Mouse (Mus musculus) heart, postnatal 14 days (tissue): ENCODE data around the gene Aip. TPM values are rescaled to one million over a fixed set of nuclear protein-coding genes. Genes with fewer than 3 reads are reported as not detected.

ENCODE experiments used
- DNase-seq, 2 experiments: peaks; one replicate each; pipeline ENCODE4 v3.0.0; 2021 to 2022
- intact Hi-C: fragments of 180-260 bp; cut with DNase I; formaldehyde crosslinking; loops from one replicate; pipeline ENCODE4 v1.15.1; 2025
- total RNA-seq, 2 experiments: library from RNA; stranded (reverse); gene quantifications; 2 replicates each; pipeline ENCODE4 v1.2.3; 2021

Aip gene
- total RNA-seq, 2 experiments from 2014 or later: 47.0 to 60.6 TPM

- intact Hi-C loops: no loop called here
- DNase-seq: no peak
Observed at GRCm38 (mm10) chr19:4119716-4120487, 5.8 kb downstream of the Aip start.

DNA sequence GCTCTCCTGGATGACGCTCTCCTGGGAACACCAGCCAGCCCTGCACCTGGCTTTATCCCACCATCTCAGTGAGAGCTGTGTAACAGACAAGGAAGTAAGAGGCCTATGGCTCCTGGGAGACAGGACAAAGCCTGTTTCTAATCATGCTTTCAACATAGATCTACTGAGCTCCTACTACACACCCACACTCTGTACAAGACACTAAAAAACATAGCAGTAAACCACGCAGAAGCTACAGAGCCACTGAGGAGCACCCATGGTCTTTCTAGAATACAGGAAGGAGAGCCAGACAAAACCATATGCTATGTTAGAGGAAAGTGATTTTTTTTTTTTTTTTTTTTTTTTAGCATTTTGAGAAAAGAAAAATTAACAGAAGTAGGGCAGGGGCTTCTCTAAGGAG lies 7.3 kb downstream of the Aip start:
- intact Hi-C loops: no loop called here
- no peak for DNase-seq

DNA sequence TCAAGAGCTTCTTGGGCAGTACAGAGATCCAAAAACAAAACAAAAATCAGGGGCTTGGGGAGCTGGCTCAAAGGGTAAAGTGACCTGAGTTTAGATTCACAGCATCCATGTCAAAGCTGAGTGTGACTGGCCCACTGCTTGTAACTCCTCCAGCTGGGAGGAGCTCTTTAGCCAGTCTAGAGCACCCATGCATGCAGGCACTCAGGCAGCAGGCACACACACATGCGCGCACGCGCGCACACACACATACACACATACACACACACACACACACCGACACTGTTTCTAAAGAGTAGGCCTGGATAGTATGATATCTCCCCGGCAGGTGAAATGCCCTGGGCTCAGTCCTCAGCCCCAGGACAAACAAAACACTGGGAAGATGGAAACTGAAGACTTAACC lies 8.7 kb downstream of the Aip start:
- intact Hi-C loops: no loop called here
- DNase-seq: no peak

DNA sequence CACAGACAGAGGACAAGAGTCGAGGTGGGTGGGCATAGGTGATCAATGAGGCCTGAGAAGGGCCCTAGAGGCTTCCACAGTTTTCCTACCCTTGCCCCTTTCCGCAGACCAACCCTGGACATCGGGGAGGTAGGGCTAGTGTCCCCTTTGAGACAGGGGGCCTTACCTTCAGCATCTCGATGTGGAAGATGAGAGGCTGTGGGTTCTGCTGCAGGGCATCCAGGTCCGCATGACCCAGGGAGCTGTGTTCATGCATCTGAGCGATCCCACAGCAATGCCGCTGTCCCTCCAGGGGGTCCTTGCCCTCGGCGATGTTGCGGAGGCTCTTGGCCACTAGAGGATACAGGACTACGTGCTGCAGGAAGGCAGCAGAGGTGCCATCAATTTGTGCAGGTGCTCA lies 9.8 kb downstream of the Aip start:
- intact Hi-C loops: no loop called here
- DNase-seq: no peak

- intact Hi-C loops: no loop called here
- DNase-seq: no peak
Observed at GRCm38 (mm10) chr19:4115144-4115543, 10.5 kb downstream of the Aip start.

GRCm38 (mm10) chr19:4114551-4114950 lies 11.1 kb downstream of the Aip start:
- DNase-seq: no peak
- intact Hi-C loops: no loop called here

DNA sequence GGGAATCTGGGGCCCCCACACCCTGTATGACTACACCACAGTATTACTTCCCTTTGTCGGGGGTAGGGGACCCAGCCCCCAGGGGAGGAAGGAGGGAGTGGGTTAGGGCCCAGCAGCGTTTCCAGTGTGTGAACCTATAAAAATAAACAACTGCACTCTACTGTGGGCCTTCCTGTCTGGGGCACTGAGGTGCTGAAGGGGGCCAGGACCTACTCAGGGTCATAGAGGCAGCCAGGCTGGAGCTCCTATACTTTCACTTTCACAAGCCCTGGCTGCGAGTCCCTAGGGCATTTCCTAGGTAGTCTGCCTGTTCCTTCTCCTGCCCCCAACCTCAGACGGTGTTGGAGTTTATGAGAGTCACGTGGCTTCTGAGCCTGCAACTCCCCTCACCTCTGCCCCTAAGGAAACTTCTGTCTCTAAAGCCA lies 11.8 kb downstream of the Aip start:
- DNase-seq: peak in 1 of 2 experiments; percentile 17
- intact Hi-C loops: no loop called here

DNA sequence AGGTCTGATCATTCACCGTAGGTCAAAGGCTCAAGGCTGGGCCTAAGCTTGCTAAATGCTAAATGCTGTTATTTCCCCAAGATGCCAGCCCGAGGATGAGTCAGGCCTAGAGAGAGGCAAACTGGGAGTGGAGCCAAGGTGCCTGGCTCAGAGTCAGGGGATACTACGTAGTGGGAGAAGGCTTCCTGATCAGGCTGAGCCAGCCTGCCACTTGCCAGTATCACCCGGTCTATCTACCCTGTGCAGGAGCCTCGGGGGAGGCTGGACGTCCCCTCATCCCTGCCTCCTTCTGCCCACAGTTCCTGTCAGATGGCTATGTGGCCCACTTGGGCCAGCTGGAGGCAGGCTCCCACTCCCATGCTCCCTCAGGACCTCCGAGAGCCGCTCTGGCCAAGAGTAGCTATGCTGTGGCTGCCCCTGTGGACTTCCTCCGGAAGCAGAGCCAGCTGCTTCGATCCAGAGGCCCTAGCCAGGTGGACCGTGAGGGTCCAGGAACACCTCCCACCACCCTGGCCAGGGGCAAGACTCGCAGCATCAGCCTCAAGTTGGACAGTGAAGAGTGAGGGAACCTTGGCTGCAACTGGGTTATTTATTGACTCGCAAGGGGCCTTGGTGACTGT lies 12.4 kb downstream of the Aip start:
- DNase-seq: peak; percentile 65 to 81
- intact Hi-C loops: no loop called here

DNA sequence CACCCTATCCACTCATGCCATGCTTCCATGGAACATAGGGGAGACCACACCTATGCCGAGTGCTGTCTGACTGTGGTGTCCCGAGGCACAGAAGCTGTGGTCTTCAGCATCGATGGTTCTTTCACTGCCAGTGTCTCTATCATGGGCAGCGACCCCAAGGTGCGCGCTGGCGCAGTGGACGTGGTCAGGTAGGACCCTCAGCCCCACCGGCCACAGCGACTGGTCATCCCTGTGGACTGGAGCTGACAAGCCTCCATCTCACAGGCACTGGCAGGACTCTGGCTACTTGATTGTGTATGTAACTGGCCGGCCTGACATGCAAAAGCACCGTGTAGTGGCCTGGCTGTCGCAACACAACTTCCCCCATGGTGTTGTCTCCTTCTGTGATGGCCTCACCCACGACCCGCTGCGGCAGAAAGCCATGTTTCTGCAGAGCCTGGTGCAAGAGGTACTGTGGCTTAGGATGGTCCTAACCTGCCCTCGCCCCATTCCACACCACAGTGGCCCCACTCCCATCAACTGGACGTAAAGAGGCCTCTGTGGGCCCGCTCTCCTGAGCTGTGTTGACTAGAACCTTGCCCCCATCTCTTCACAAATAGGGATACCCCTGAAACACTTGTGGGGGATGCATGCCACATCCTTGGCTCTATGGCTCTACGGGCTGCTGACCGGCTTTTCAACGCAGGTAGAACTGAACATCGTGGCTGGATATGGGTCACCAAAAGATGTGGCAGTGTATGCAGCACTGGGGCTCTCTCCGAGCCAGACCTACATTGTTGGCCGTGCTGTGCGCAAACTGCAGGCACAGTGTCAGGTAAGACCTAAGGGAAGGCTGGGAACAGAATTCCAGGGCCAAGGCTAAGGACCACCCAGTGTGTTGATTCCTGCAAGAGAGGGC lies 13.3 kb downstream of the Aip start:
- intact Hi-C loops: no loop called here
- no peak for DNase-seq

DNA sequence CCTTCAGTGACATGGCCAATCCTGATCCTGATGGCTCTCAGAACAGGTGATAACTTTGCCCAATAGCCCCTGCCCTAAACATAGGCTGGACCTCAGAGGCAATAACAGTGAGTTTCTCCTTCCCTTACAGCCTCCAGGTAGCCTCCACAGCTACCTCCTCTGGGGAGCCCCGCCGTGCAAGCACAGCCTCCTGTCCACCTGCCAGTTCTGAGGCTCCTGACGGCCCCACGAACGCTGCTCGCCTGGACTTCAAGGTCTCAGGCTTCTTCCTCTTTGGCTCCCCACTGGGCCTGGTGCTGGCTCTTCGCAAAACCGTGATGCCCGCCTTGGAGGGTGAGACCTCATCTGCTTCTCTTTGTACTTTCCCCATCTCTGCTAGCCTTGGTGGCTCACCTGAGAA lies 17.1 kb downstream of the Aip start:
- no peak for DNase-seq
- intact Hi-C loops: no loop called here

GRCm38 (mm10) chr19:4106654-4107053 lies 19.0 kb downstream of the Aip start:
- intact Hi-C loops: no loop called here
- no peak for DNase-seq

DNA sequence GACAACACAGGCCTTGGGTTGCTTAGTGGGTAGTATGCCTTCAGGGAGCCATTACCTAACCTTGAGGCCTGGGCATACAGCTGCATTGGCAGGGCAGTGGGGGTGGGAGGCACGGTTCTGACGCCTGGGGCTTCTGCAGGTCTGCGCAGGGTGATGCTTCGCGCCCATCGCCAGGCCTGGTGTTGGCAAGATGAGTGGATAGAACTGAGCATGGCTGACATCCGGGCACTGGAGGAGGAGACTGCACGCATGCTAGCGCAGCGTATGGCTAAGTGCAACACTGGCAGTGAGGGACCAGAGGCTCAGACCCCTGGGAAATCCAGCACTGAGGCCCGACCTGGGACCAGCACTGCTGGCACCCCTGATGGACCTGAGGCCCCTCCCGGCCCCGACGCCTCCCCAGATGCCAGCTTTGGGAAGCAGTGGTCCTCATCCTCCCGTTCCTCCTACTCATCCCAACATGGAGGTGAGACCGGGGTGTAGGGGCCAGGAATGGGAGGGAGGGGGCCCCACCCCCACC lies 20.9 kb downstream of the Aip start:
- DNase-seq: no peak
- intact Hi-C loops: no loop called here

DNA sequence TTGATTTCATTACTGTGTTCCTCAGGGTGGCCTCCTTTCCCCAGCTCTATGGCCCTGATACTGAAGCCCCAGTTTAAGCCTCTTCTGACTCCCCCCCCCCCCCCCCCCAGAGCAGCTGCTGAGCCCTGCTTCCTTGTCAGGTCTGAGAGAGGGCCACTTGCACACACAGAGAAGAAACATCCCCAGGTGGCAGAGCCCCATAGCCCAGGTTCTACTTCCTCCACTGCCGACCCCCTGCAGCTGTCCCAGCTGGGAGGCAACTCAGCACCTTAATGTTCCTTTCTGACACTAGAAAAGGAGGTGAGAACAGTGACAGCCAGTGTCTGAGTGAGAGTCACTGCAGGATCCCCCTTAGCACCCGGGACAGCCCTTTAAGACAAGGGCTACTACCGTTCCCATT lies 21.9 kb downstream of the Aip start:
- intact Hi-C loops: no loop called here
- no peak for DNase-seq

- intact Hi-C loops: no loop called here
- no peak for DNase-seq
Observed at GRCm38 (mm10) chr19:4103294-4103693, 22.4 kb downstream of the Aip start.

GRCm38 (mm10) chr19:4102626-4103025 lies 23.0 kb downstream of the Aip start:
- intact Hi-C loops: no loop called here
- no peak for DNase-seq

DNA sequence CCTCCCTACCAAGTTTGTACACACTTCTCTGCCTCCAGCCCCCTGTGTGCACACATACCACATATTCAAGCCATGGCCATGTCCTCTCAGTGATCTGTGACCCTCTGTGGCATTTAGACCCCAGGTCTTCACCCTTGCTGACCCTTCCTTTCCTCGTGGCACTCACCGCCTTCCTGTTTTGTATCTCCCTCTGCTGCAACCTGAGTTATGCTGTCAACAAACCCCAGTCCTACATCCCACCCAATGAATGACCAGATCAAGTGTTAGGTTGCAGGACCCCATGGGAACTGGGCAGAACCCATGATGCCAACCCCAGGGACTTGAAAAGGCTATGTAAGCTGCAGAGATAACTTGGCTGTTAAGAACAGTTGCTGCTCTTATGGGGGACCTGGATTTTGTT lies 23.6 kb downstream of the Aip start:
- intact Hi-C loops: no loop called here

DNA sequence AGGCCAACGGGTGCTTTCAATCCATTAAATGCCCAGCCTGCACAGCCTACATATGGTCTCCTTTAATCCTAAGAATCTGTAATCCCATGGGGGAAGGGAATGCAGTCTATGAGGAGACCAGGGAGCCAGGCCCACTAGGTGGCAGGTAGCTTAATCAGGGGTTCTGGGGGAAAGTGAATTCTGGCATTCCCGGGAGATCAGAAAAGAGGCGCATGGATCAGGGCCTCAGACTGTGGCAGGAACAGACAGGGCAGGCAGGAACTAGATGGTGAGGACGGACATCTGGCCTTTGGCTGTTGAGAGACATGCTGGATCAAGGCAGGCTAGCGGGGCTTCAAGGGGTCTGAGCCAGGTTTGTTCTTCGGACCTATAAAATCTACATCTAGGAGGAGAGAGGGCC lies 24.2 kb downstream of the Aip start:
- intact Hi-C loops: no loop called here
- no peak for DNase-seq

More for the DNA sequence above, 23.6 kb downstream of the Aip start:
- no peak for DNase-seq

DNA sequence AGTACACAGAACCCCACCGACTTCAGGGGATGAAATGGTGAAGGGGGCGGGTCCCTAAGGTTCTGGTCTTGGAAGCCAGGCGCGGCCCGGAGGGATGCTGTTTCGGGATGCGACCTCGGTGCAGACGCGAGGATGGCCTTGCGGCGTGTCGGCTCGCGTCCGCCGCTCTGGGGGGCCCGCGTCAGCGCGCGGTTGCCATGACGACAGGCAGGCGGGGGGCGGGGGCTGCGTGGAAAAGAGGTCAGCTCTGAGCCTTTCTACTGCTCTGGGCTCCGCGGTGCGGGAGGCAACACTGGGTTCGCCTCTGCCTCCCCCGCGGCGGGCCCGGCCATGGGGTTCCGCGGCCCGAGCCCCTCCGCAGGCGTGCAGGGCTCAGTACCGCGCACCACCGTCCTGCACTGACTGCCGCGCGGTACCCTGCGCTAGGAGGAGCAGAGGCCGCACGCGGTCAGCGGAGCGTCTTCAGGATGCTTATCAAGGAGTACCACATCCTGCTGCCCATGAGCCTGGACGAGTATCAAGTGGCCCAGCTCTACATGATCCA lies 24.9 kb downstream of the Aip start:
- intact Hi-C loops: no loop called here

GRCm38 (mm10) chr19:4099837-4100717 lies 25.6 kb downstream of the Aip start, which contains the start of gene Pitpnm1:
Pitpnm1 (plus strand) TSS chr19:4099998.
- peak; percentile 86 to 88 for DNase-seq

More for the DNA sequence above, 24.9 kb downstream of the Aip start:
- peak; percentile 43 to 57 for DNase-seq

More at GRCm38 (mm10) chr19:4099837-4100717, 25.6 kb downstream of the Aip start, which contains the start of gene Pitpnm1:
- intact Hi-C loops: loop anchor here (2.0 kb wide), 1 partner anchor 129 kb away; no protein-coding TSS in a partner anchor
